ENCODE assay signal across 18 mouse cellular contexts in genomic region chr12:44497762-44498161, GRCm38 (mm10).
"Had no signal": no experiment of that assay in that cellular context is flagged by ENCODE, and none has a peak within 500 bp of the region (broad histone marks: within the 10 kb centered on the region; RNA-seq: fewer than 3 reads in every experiment).

No protein-coding gene starts in this region.

- H3K36me3 ChIP-seq: liver, embryonic 12.5 days; midbrain, embryonic 10.5 days; midbrain, embryonic 12.5 days; neural tube, embryonic 13.5 days; neural tube, embryonic 15.5 days had no signal

- H3K27me3 ChIP-seq: liver, embryonic 12.5 days; midbrain, embryonic 12.5 days; neural tube, embryonic 13.5 days; neural tube, embryonic 15.5 days had no signal

- ATAC-seq: liver, embryonic 12.5 days; lung, postnatal 0 days; midbrain, embryonic 16.5 days had no signal

- H3K9ac ChIP-seq: liver, embryonic 12.5 days; liver, embryonic 14.5 days; midbrain, embryonic 12.5 days; neural tube, embryonic 13.5 days; neural tube, embryonic 15.5 days had no signal

- H3K27ac ChIP-seq: liver, embryonic 12.5 days; liver, embryonic 14.5 days; midbrain, embryonic 10.5 days; midbrain, embryonic 12.5 days; neural tube, embryonic 13.5 days; neural tube, embryonic 15.5 days had no signal

- H3K9me3 ChIP-seq: liver, embryonic 12.5 days; midbrain, embryonic 10.5 days; midbrain, embryonic 12.5 days; neural tube, embryonic 13.5 days; neural tube, embryonic 15.5 days had no signal

- H3K4me3 ChIP-seq: liver, embryonic 12.5 days; midbrain, embryonic 10.5 days; midbrain, embryonic 12.5 days; myocyte; neural tube, embryonic 13.5 days; neural tube, embryonic 15.5 days had no signal

- DNase-seq: midbrain, embryonic 14.5 days; retina, postnatal 1 day; right cerebral cortex, adult 18-20 months; right cerebral cortex, postnatal 25 days; right cerebral cortex, postnatal 4 days; spleen, adult 18-20 months; thymus, adult 18-20 months; thymus, postnatal 14 days; thymus, postnatal 36 days had no signal

- H3K4me2 ChIP-seq: liver, embryonic 12.5 days; midbrain, embryonic 12.5 days; neural tube, embryonic 13.5 days; neural tube, embryonic 15.5 days had no signal

- H3K4me1 ChIP-seq: liver, embryonic 12.5 days had no signal
